Mouse (Mus musculus) heart, postnatal 14 days (tissue): ENCODE measurements around the gene Dbp. TPM values are rescaled to one million over a fixed set of nuclear protein-coding genes. Genes with fewer than 3 reads are reported as not detected.

Experiments
- DNase-seq, 2 experiments: peaks; one replicate each; pipeline ENCODE4 v3.0.0; 2021 to 2022
- intact Hi-C: fragments of 180-260 bp; cut with DNase I; formaldehyde crosslinking; loops from one replicate; pipeline ENCODE4 v1.15.1; 2025
- total RNA-seq, 2 experiments: library from RNA; stranded (reverse); gene quantifications; 2 replicates each; pipeline ENCODE4 v1.2.3; 2021

Dbp gene
- total RNA-seq, 2 experiments from 2014 or later, result 24.7 to 27.1 TPM

DNA sequence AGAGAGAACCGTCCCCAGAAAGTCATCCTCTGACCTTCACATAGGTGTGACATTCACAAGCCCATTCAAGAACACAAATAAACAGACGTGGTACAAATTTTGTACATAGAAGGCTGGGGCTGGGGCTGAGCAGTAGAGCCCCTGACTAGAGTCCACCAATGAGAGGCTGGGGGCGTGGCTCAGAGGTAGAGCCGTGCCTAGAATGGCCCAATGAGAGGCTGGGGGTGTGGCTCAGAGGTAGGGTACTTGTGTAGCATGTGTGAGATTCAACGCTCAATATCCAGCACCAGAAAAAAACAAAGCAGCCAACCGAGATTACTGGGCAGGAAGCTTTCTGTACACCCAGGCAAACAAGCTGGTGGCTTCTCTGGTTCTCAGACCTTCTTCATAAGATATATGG is 50.8 kb downstream of the Dbp start:
- intact Hi-C loops, result no loop called here
- no peak for DNase-seq

DNA sequence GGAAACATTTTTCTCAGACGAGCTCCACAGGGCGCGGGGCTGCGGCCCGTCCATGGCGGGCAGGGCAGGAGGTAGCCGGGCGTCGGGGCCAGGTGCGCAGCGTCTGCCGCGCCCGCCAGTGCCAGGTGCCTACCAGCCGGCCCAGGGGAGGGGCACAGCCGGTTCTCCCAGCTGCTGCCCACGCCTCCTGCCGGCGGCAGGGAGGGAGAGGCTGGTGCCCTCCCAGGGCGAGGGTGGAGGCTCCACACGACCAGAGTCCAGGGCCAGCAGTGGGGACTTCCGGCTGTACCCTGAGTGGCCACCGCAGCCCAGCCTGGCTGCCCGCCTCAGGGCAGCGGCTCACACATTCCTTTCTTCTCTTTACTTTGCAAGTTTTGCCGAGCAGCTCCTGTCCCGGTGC is 54.5 kb downstream of the Dbp start:
- no peak for DNase-seq
- intact Hi-C loops, result no loop called here

Other genes starting within 250 kb of the Dbp start
- gene Ftl1, start 245.2 kb upstream of the Dbp start, total RNA-seq, result 100 to 1,000 TPM; 231 to 265 TPM
- gene Bax, start 238.2 kb upstream of the Dbp start, total RNA-seq, result 10 to 100 TPM; 25.6 to 31.1 TPM
- gene Tulp2, start 223.2 kb upstream of the Dbp start, total RNA-seq, result not detected
- gene Gm45808, start 218.3 kb upstream of the Dbp start, total RNA-seq, result 1 to 10 TPM; 2.8 to 4.6 TPM
- gene Dhdh, start 216.3 kb upstream of the Dbp start, total RNA-seq, result 1 to 10 TPM; 4.5 to 6.0 TPM
- gene Nucb1, start 194.7 kb upstream of the Dbp start, total RNA-seq, result 100 to 1,000 TPM; 116 to 137 TPM
- gene Ppp1r15a, start 178.8 kb upstream of the Dbp start, total RNA-seq, result 10 to 100 TPM; 21.7 to 32.8 TPM
- gene Plekha4, start 178.8 kb upstream of the Dbp start, total RNA-seq, result 1 to 10 TPM; 1.9 to 2.1 TPM
- gene Hsd17b14, start 150.2 kb upstream of the Dbp start, total RNA-seq, result under 1 TPM; 0.19 to 0.39 TPM
- 10 to 100 TPM; 85.5 to 94.6 TPM for gene Bcat2, start 134.9 kb upstream of the Dbp start, total RNA-seq
- gene Fgf21, start 89.6 kb upstream of the Dbp start, total RNA-seq, result not detected
- under 1 TPM in 1 of 2 experiments, not detected in 1; 0.12 TPM for gene Fut1, start 87.8 kb upstream of the Dbp start, total RNA-seq
- gene Izumo1, start 83.3 kb upstream of the Dbp start, total RNA-seq, result under 1 TPM; 0.54 to 0.67 TPM
- gene Rasip1, start 77.6 kb upstream of the Dbp start, total RNA-seq, result 10 to 100 TPM; 42.6 to 42.8 TPM
- 1 to 10 TPM; 6.4 to 6.9 TPM for gene Mamstr, start 65.1 kb upstream of the Dbp start, total RNA-seq
- gene Fut2, start 38.7 kb upstream of the Dbp start, total RNA-seq, result under 1 TPM; 0.37 to 0.69 TPM
- gene Ntn5, start 21.1 kb upstream of the Dbp start, total RNA-seq, result under 1 TPM; 0.12 to 0.24 TPM
- gene Sec1, start 10.7 kb upstream of the Dbp start, total RNA-seq, result under 1 TPM in 1 of 2 experiments, not detected in 1; 0.12 TPM
- 1 to 10 TPM; 4.3 to 6.6 TPM for gene Car11, start 5.2 kb upstream of the Dbp start, total RNA-seq
- 100 to 1,000 TPM; 552 to 626 TPM for gene Rpl18, start 10.4 kb downstream of the Dbp start, total RNA-seq
- 10 to 100 TPM; 17.5 to 18.8 TPM for gene Sphk2, start 12.9 kb downstream of the Dbp start, total RNA-seq
- gene Fam83e, start 16.1 kb downstream of the Dbp start, total RNA-seq, result under 1 TPM; 0.17 to 0.24 TPM
- gene Spaca4, start 20.7 kb downstream of the Dbp start, total RNA-seq, result not detected
- under 1 TPM in 1 of 2 experiments, not detected in 1; 0.12 TPM for gene Lmtk3, start 78.7 kb downstream of the Dbp start, total RNA-seq
- gene Sult2b1, start 79.6 kb downstream of the Dbp start, total RNA-seq, result not detected
- gene Cyth2, start 109.5 kb downstream of the Dbp start, total RNA-seq, result 10 to 100 TPM; 73.9 to 77.1 TPM
- gene Kcnj14, start 119.7 kb downstream of the Dbp start, total RNA-seq, result under 1 TPM; 0.74 to 1.00 TPM
- gene Grwd1, start 125.9 kb downstream of the Dbp start, total RNA-seq, result 10 to 100 TPM in 1 of 2 experiments, 1 to 10 TPM in 1; 8.6 to 12.5 TPM
- gene Kdelr1, start 167.7 kb downstream of the Dbp start, total RNA-seq, result 100 to 1,000 TPM; 103 to 109 TPM
- gene Grin2d, start 173.3 kb downstream of the Dbp start, total RNA-seq, result under 1 TPM; 0.34 to 0.41 TPM
- gene Syngr4, start 191.6 kb downstream of the Dbp start, total RNA-seq, result not detected
- gene Tmem143, start 191.9 kb downstream of the Dbp start, total RNA-seq, result 10 to 100 TPM; 77.4 to 79.3 TPM
- gene Emp3, start 216.3 kb downstream of the Dbp start, total RNA-seq, result 10 to 100 TPM; 25.7 to 32.4 TPM
- 1 to 10 TPM; 2.0 to 2.2 TPM for gene Ccdc114, start 219.0 kb downstream of the Dbp start, total RNA-seq